Mouse (Mus musculus): Measurements from ENCODE around the gene Fbxw7. TPM values are rescaled to one million over a fixed set of nuclear protein-coding genes. Genes with fewer than 3 reads are reported as not detected.

Gene Fbxw7
- polyA plus RNA-seq, 1 experiment from 2014 or later: 19.5 TPM

DNA sequence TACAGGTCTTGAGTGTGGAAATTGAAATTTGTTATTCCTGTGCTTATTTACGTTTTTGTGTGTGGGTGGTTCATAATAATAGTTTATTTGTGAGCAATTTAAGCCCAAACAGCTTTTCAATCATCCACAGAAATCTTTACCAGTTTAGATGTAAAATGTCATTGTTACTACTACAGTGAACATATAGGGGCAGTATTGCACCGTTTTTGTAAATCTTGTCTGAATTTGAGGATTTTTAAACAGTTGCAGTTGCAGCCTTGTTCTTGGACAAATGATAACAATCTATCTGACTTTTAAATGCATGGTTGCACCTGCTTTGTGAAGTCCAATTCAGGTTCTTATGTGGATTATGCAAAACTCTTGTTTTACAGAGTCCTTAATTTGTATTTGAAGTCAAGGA is 121.2 kb downstream of the Fbxw7 start:
- no peak overlapping the region for H3K9ac ChIP-seq (ENCODE audit: low read length)
- no peak for DNase-seq (ENCODE audit: low spot score)

DNA sequence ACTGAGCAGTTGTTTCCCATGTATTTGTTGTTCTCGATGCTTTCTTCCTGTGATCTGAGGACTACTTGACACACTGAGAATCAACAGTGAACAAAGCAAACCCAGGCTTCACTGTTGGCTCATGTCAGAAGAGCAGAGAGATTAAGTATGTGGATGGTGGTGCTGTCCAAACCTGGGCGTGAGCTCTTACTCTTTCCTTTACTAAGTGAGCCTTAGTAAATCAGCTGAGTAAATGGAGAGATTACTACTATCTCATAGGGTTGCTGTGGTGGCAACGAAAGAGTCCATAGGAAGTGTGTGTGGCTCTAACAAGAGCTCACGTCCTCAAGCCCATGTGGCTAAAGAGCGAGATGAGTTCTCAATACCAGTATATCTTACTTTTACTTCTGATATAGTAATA is 121.9 kb downstream of the Fbxw7 start:
- Histone ChIP-seq H3K4me1 (replicated peaks; ENCODE audit: control insufficient read depth, insufficient read depth, low read length) (0 out of 2 replicates have a peak, but pooled peaks cover 3% of the 10 kb centered on the region), H3K9me3 (ENCODE audit: control insufficient read depth, low read length) (no peaks in the 10 kb centered on the region), H3K4me3 (ENCODE audit: low read depth, low read length) (no peak overlapping the region), H3K27ac (ENCODE audit: low read depth, low read length) (peak overlapping the region; percentile 62), H3K27me3 (ENCODE audit: control insufficient read depth, insufficient read depth, low read length) (no peaks in the 10 kb centered on the region), H3K36me3 (ENCODE audit: control insufficient read depth, insufficient read depth, low read length) (no peaks in the 10 kb centered on the region), H3K4me2 (ENCODE audit: low read depth, low read length, severe bottlenecking) (no peak overlapping the region), H3K9ac (ENCODE audit: low read length) (no peak overlapping the region)
- no peak for ATAC-seq (replicated peaks; ENCODE audit: low FRiP score)
- 68% methylated on average over 5 of the region's 5 CpGs for WGBS
- no peak for DNase-seq (ENCODE audit: low spot score)

More for the DNA sequence above, 121.2 kb downstream of the Fbxw7 start:
- no peaks in the 10 kb centered on the region for H3K36me3 ChIP-seq (ENCODE audit: control insufficient read depth, insufficient read depth, low read length)
- no peak overlapping the region for H3K27ac ChIP-seq (ENCODE audit: low read depth, low read length)
- H3K9me3 ChIP-seq (ENCODE audit: control insufficient read depth, low read length): no peaks in the 10 kb centered on the region
- H3K4me3 ChIP-seq (ENCODE audit: low read depth, low read length): no peak overlapping the region
- no peak for ATAC-seq (replicated peaks; ENCODE audit: low FRiP score)
- H3K4me1 ChIP-seq (replicated peaks; ENCODE audit: control insufficient read depth, insufficient read depth, low read length): 0 out of 2 replicates have a peak, but pooled peaks cover 3% of the 10 kb centered on the region
- H3K27me3 ChIP-seq (ENCODE audit: control insufficient read depth, insufficient read depth, low read length): no peaks in the 10 kb centered on the region
- 65% methylated on average over 2 of the region's 2 CpGs for WGBS
- H3K4me2 ChIP-seq (ENCODE audit: low read depth, low read length, severe bottlenecking): no peak overlapping the region

GRCm38 (mm10) chr3:84937360-84938355 is 122.6 kb downstream of the Fbxw7 start:
- H3K4me3 ChIP-seq (ENCODE audit: low read depth, low read length): no peak overlapping the region
- H3K4me2 ChIP-seq (ENCODE audit: low read depth, low read length, severe bottlenecking): no peak overlapping the region
- H3K4me1 ChIP-seq (replicated peaks; ENCODE audit: control insufficient read depth, insufficient read depth, low read length): 0 out of 2 replicates have a peak, but pooled peaks cover 3% of the 10 kb centered on the region
- ATAC-seq (replicated peaks; ENCODE audit: low FRiP score): peak; percentile 92
- H3K9me3 ChIP-seq (ENCODE audit: control insufficient read depth, low read length): no peaks in the 10 kb centered on the region
- peak overlapping the region; percentile 85 for H3K27ac ChIP-seq (ENCODE audit: low read depth, low read length)
- H3K27me3 ChIP-seq (ENCODE audit: control insufficient read depth, insufficient read depth, low read length): no peaks in the 10 kb centered on the region
- H3K9ac ChIP-seq (ENCODE audit: low read length): no peak overlapping the region; the same call in 1 of the 2 replicates
- 43% methylated on average over 12 of the region's 12 CpGs for WGBS
- no peaks in the 10 kb centered on the region for H3K36me3 ChIP-seq (ENCODE audit: control insufficient read depth, insufficient read depth, low read length)
- DNase-seq (ENCODE audit: low spot score): peak; percentile 64

DNA sequence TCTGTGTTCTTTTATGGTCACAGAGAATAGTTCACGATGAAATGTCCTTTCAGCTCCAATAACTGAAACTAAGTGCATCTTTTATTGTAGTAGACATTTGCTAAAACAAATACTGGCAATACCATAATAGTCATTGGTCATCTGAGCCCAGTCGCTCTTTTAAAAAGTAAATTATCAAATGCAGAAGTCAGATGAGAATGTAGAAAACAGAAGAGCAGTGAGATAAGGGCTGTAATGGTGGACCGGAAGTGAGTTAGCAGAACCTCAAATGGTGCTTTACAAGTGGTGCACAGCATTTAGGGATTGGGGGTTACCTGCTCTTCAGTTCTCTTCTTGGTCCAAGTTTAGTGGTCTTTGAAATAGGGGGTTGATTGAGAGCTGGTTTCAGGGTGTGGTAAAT is 129.9 kb downstream of the Fbxw7 start:
- H3K36me3 ChIP-seq (ENCODE audit: control insufficient read depth, insufficient read depth, low read length): no peaks in the 10 kb centered on the region
- H3K9ac ChIP-seq (ENCODE audit: low read length): no peak overlapping the region
- H3K27ac ChIP-seq (ENCODE audit: low read depth, low read length): no peak overlapping the region
- H3K4me1 ChIP-seq (replicated peaks; ENCODE audit: control insufficient read depth, insufficient read depth, low read length): no peaks in the 10 kb centered on the region
- ATAC-seq (replicated peaks; ENCODE audit: low FRiP score) (no peak), DNase-seq (ENCODE audit: low spot score) (no peak)
- H3K4me2 ChIP-seq (ENCODE audit: low read depth, low read length, severe bottlenecking): no peak overlapping the region
- H3K27me3 ChIP-seq (ENCODE audit: control insufficient read depth, insufficient read depth, low read length): no peaks in the 10 kb centered on the region
- no peak overlapping the region for H3K4me3 ChIP-seq (ENCODE audit: low read depth, low read length)
- 92% methylated on average over 3 of the region's 3 CpGs for WGBS
- H3K9me3 ChIP-seq (ENCODE audit: control insufficient read depth, low read length): no peaks in the 10 kb centered on the region

DNA sequence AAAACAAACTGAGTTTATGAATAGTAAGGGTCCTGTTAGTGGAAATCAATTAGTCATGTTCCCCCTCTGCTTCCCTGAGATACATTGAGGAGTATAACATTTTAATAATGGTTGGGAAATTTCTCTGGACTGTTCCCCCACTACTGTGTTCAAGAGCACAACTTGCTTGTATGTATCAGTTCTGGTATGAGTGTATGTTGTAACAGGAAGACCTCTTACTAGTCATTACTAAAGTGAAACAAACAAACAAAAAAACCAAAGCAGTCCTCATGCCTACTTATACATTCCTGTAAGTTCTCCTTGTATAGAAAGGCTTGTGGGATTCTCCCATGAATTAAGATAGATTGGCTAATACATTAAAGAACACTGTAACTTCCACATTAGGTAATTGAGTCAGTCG is 131.3 kb downstream of the Fbxw7 start:
- DNase-seq (ENCODE audit: low spot score): no peak
- Histone ChIP-seq H3K36me3 (ENCODE audit: control insufficient read depth, insufficient read depth, low read length) (no peaks in the 10 kb centered on the region), H3K4me3 (ENCODE audit: low read depth, low read length) (no peak overlapping the region), H3K27ac (ENCODE audit: low read depth, low read length) (no peak overlapping the region), H3K9ac (ENCODE audit: low read length) (no peak overlapping the region), H3K9me3 (ENCODE audit: control insufficient read depth, low read length) (no peaks in the 10 kb centered on the region), H3K4me1 (replicated peaks; ENCODE audit: control insufficient read depth, insufficient read depth, low read length) (no peaks in the 10 kb centered on the region; the same call in 1 of the 2 replicates), H3K4me2 (ENCODE audit: low read depth, low read length, severe bottlenecking) (no peak overlapping the region), H3K27me3 (ENCODE audit: control insufficient read depth, insufficient read depth, low read length) (no peaks in the 10 kb centered on the region)
- no peak for ATAC-seq (replicated peaks; ENCODE audit: low FRiP score)
- WGBS: 86% methylated on average over 1 of the region's 1 CpGs

DNA sequence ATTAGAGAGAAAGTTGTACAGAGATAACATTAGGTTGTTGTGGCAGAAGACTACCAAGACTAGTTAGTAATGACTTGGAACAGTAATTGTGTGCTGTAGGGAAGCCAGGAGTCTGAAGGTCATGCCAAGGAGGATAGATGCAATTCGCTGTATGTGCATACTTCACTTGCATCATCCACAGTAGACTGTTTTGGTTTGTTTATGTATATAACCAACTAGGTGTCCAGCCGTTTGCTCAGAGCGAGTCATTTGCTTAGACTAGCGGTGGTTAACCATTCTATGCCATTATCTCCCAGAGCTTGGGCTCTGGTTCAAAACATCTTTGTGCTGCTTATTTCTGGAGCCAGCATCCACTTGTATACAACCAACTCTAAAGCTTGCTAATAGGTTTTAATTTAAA is 134.3 kb downstream of the Fbxw7 start:
- H3K36me3 ChIP-seq (ENCODE audit: control insufficient read depth, insufficient read depth, low read length): no peaks in the 10 kb centered on the region
- H3K9ac ChIP-seq (ENCODE audit: low read length): no peak overlapping the region
- 91% methylated on average over 4 of the region's 4 CpGs for WGBS
- H3K9me3 ChIP-seq (ENCODE audit: control insufficient read depth, low read length): no peaks in the 10 kb centered on the region
- no peak overlapping the region for H3K4me2 ChIP-seq (ENCODE audit: low read depth, low read length, severe bottlenecking)
- H3K27me3 ChIP-seq (ENCODE audit: control insufficient read depth, insufficient read depth, low read length): no peaks in the 10 kb centered on the region
- no peak overlapping the region for H3K27ac ChIP-seq (ENCODE audit: low read depth, low read length)
- H3K4me3 ChIP-seq (ENCODE audit: low read depth, low read length): no peak overlapping the region
- no peak for DNase-seq (ENCODE audit: low spot score)
- peaks cover 4% of the 10 kb centered on the region; the same call in 1 of the 2 replicates for H3K4me1 ChIP-seq (replicated peaks; ENCODE audit: control insufficient read depth, insufficient read depth, low read length)
- ATAC-seq (replicated peaks; ENCODE audit: low FRiP score): no peak

DNA sequence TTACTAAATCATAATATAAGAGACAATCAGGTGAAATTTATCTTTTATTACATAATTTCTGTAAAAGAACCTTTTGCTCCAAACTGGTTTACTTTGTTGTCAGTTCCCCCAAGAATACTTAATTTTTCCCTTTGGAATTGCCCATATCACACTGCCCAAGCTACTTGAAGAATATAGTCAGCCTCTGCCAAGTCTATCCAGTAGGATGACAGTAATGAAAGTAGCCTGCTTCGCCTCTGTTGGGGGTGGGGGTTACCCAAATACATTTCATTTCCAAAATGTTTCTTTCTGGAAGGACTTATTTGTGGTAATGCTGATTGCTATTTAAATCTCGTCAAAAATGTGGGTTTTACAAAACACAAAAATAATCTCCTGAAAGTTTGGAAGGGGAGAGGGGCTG is 136.6 kb downstream of the Fbxw7 start:
- no peak for DNase-seq (ENCODE audit: low spot score)
- Histone ChIP-seq H3K27me3 (ENCODE audit: control insufficient read depth, insufficient read depth, low read length) (no peaks in the 10 kb centered on the region), H3K27ac (ENCODE audit: low read depth, low read length) (peak overlapping the region; percentile 81; the same call in 1 of the 2 replicates), H3K4me2 (ENCODE audit: low read depth, low read length, severe bottlenecking) (peak overlapping the region; percentile 63), H3K4me1 (replicated peaks; ENCODE audit: control insufficient read depth, insufficient read depth, low read length) (peaks cover 4% of the 10 kb centered on the region; the same call in 1 of the 2 replicates), H3K9ac (ENCODE audit: low read length) (peak overlapping the region; percentile 32; the same call in 1 of the 2 replicates), H3K9me3 (ENCODE audit: control insufficient read depth, low read length) (no peaks in the 10 kb centered on the region), H3K4me3 (ENCODE audit: low read depth, low read length) (peak overlapping the region; percentile 49), H3K36me3 (ENCODE audit: control insufficient read depth, insufficient read depth, low read length) (no peaks in the 10 kb centered on the region)
- 0 out of 2 replicates have a peak, but pooled peaks have one; percentile 39 for ATAC-seq (replicated peaks; ENCODE audit: low FRiP score)
- WGBS: 34% methylated on average over 2 of the region's 2 CpGs

- peak overlapping the region; percentile 66 for H3K9ac ChIP-seq (ENCODE audit: low read length)
- peaks cover 4% of the 10 kb centered on the region; the same call in 1 of the 2 replicates for H3K4me1 ChIP-seq (replicated peaks; ENCODE audit: control insufficient read depth, insufficient read depth, low read length)
- H3K27me3 ChIP-seq (ENCODE audit: control insufficient read depth, insufficient read depth, low read length): no peaks in the 10 kb centered on the region
- no peaks in the 10 kb centered on the region for H3K9me3 ChIP-seq (ENCODE audit: control insufficient read depth, low read length)
- 14% methylated on average over 13 of the region's 13 CpGs for WGBS
- ATAC-seq (replicated peaks; ENCODE audit: low FRiP score) (peak; percentile 96), DNase-seq (ENCODE audit: low spot score) (peak; percentile 82)
- peak overlapping the region; percentile 81 for H3K27ac ChIP-seq (ENCODE audit: low read depth, low read length)
- no peaks in the 10 kb centered on the region for H3K36me3 ChIP-seq (ENCODE audit: control insufficient read depth, insufficient read depth, low read length)
- H3K4me3 ChIP-seq (ENCODE audit: low read depth, low read length): peak overlapping the region; percentile 49
- peak overlapping the region; percentile 63 for H3K4me2 ChIP-seq (ENCODE audit: low read depth, low read length, severe bottlenecking)
These were observed 137.1 kb downstream of the Fbxw7 start for GRCm38 (mm10) chr3:84952135-84952534.
